Mouse (Mus musculus): Measurements from ENCODE around the gene Plppr2.

GRCm38 (mm10) chr9:21923490-21924098, 13.2 kb upstream of the Plppr2 start:
- TF ChIP-seq CTCF (IDR thresholded peaks at IDR 0.05; ENCODE audit: low read depth) (no peak), EP300 (IDR thresholded peaks at IDR 0.05; ENCODE audit: low read depth) (no peak)

Measured in liver, embryonic 14.5 days (tissue).